Mouse (Mus musculus): ENCODE results near the gene Ehmt2. TPM values are rescaled to one million over a fixed set of nuclear protein-coding genes. Genes with fewer than 3 reads are reported as not detected.
A peak's percentile ranks its signal among the peaks of the same experiment; 100 is the strongest.
"Not testable (repeated sequence)": the region's sequence is repeated elsewhere in the genome, so short reads cannot be mapped to it uniquely, and the experiment has no call there.

The Ehmt2 gene
- polyA plus RNA-seq, 1 experiment from 2014 or later: 86.8 TPM

GRCm38 (mm10) chr17:34957966-34958365, 59.7 kb downstream of the Ehmt2 start:
- not testable (repeated sequence) for H3K4me1 ChIP-seq (ENCODE audit: control insufficient read depth, insufficient read depth, low read length); H3K4me2 ChIP-seq (ENCODE audit: low read depth, low read length); H3K36me3 ChIP-seq (ENCODE audit: control insufficient read depth, insufficient read depth, low read length); ATAC-seq (ENCODE audit: low read depth); H3K4me3 ChIP-seq (ENCODE audit: low read depth, low read length); H3K9ac ChIP-seq (replicated peaks; ENCODE audit: low read depth, low read length); H3K27me3 ChIP-seq (ENCODE audit: control insufficient read depth, insufficient read depth, low read length); H3K27ac ChIP-seq (ENCODE audit: low read depth, low read length); H3K9me3 ChIP-seq (ENCODE audit: control insufficient read depth, low read length)
- WGBS: 22% methylated on average over 26 of the region's 40 CpGs

- WGBS: 1% methylated on average over 13 of the region's 47 CpGs
- ATAC-seq (ENCODE audit: low read depth): peak; percentile 47
Measured at GRCm38 (mm10) chr17:34958734-34959129, 60.5 kb downstream of the Ehmt2 start.

GRCm38 (mm10) chr17:34959130-34959778, 61.0 kb downstream of the Ehmt2 start, which contains the start of gene Hspa1b:
TSS of gene Hspa1b (minus strand) at chr17:34959238.
- peak; percentile 92 for ATAC-seq (ENCODE audit: low read depth)
- H3K27me3 ChIP-seq (ENCODE audit: control insufficient read depth, insufficient read depth, low read length); H3K4me1 ChIP-seq (ENCODE audit: control insufficient read depth, insufficient read depth, low read length); H3K36me3 ChIP-seq (ENCODE audit: control insufficient read depth, insufficient read depth, low read length); H3K9me3 ChIP-seq (ENCODE audit: control insufficient read depth, low read length): not testable (repeated sequence)
- 0 out of 2 replicates have a peak within 1 kb of the TSS, but pooled peaks have one; percentile 28 for H3K9ac ChIP-seq (replicated peaks; ENCODE audit: low read depth, low read length)
- peak within 1 kb of the TSS; percentile 67 for H3K27ac ChIP-seq (ENCODE audit: low read depth, low read length)
- peak within 1 kb of the TSS; percentile 66 for H3K4me2 ChIP-seq (ENCODE audit: low read depth, low read length)
- WGBS: under 1% methylated on average over 30 of the region's 32 CpGs
- H3K4me3 ChIP-seq (ENCODE audit: low read depth, low read length): peak within 1 kb of the TSS; percentile 36

More at GRCm38 (mm10) chr17:34958734-34959129, 60.5 kb downstream of the Ehmt2 start:
- not testable (repeated sequence) for H3K9ac ChIP-seq (replicated peaks; ENCODE audit: low read depth, low read length); H3K27me3 ChIP-seq (ENCODE audit: control insufficient read depth, insufficient read depth, low read length); H3K27ac ChIP-seq (ENCODE audit: low read depth, low read length); H3K36me3 ChIP-seq (ENCODE audit: control insufficient read depth, insufficient read depth, low read length); H3K9me3 ChIP-seq (ENCODE audit: control insufficient read depth, low read length); H3K4me1 ChIP-seq (ENCODE audit: control insufficient read depth, insufficient read depth, low read length)
- Histone ChIP-seq H3K4me2 (ENCODE audit: low read depth, low read length) (peak overlapping the region; percentile 66), H3K4me3 (ENCODE audit: low read depth, low read length) (peak overlapping the region; percentile 36)

- no peak overlapping the region for H3K27ac ChIP-seq (ENCODE audit: low read depth, low read length)
- WGBS: 14% methylated on average over 12 of the region's 12 CpGs
Measured at GRCm38 (mm10) chr17:34959881-34960515, 61.7 kb downstream of the Ehmt2 start.

GRCm38 (mm10) chr17:34960702-34961493, 62.6 kb downstream of the Ehmt2 start:
- H3K4me1 ChIP-seq (ENCODE audit: control insufficient read depth, insufficient read depth, low read length): no peaks in the 10 kb centered on the region
- no peaks in the 10 kb centered on the region for H3K9me3 ChIP-seq (ENCODE audit: control insufficient read depth, low read length)
- ATAC-seq (ENCODE audit: low read depth): no peak
- no peaks in the 10 kb centered on the region for H3K36me3 ChIP-seq (ENCODE audit: control insufficient read depth, insufficient read depth, low read length)
- H3K27me3 ChIP-seq (ENCODE audit: control insufficient read depth, insufficient read depth, low read length): peaks cover 3% of the 10 kb centered on the region; the same call in 1 of the 2 replicates
- H3K9ac ChIP-seq (replicated peaks; ENCODE audit: low read depth, low read length): no peak overlapping the region
- no peak overlapping the region for H3K4me3 ChIP-seq (ENCODE audit: low read depth, low read length)
- H3K27ac ChIP-seq (ENCODE audit: low read depth, low read length): no peak overlapping the region
- H3K4me2 ChIP-seq (ENCODE audit: low read depth, low read length): no peak overlapping the region

More at GRCm38 (mm10) chr17:34959881-34960515, 61.7 kb downstream of the Ehmt2 start:
- Histone ChIP-seq H3K9ac (replicated peaks; ENCODE audit: low read depth, low read length) (no peak overlapping the region), H3K4me2 (ENCODE audit: low read depth, low read length) (peak overlapping the region; percentile 66), H3K4me3 (ENCODE audit: low read depth, low read length) (peak overlapping the region; percentile 36), H3K4me1 (ENCODE audit: control insufficient read depth, insufficient read depth, low read length) (no peaks in the 10 kb centered on the region), H3K36me3 (ENCODE audit: control insufficient read depth, insufficient read depth, low read length) (no peaks in the 10 kb centered on the region), H3K9me3 (ENCODE audit: control insufficient read depth, low read length) (no peaks in the 10 kb centered on the region), H3K27me3 (ENCODE audit: control insufficient read depth, insufficient read depth, low read length) (peaks cover 4% of the 10 kb centered on the region; the same call in 1 of the 2 replicates)
- no peak for ATAC-seq (ENCODE audit: low read depth)

GRCm38 (mm10) chr17:34962125-34962524, 63.9 kb downstream of the Ehmt2 start:
- Histone ChIP-seq H3K27me3 (ENCODE audit: control insufficient read depth, insufficient read depth, low read length) (no peaks in the 10 kb centered on the region), H3K9me3 (ENCODE audit: control insufficient read depth, low read length) (no peaks in the 10 kb centered on the region), H3K4me2 (ENCODE audit: low read depth, low read length) (no peak overlapping the region), H3K4me1 (ENCODE audit: control insufficient read depth, insufficient read depth, low read length) (no peaks in the 10 kb centered on the region), H3K27ac (ENCODE audit: low read depth, low read length) (no peak overlapping the region), H3K9ac (replicated peaks; ENCODE audit: low read depth, low read length) (no peak overlapping the region), H3K36me3 (ENCODE audit: control insufficient read depth, insufficient read depth, low read length) (no peaks in the 10 kb centered on the region), H3K4me3 (ENCODE audit: low read depth, low read length) (no peak overlapping the region)
- ATAC-seq (ENCODE audit: low read depth): no peak
- whole genome bisulfite sequencing: 38% methylated on average over 3 of the region's 3 CpGs

- Histone ChIP-seq H3K4me1 (ENCODE audit: control insufficient read depth, insufficient read depth, low read length) (no peaks in the 10 kb centered on the region), H3K4me2 (ENCODE audit: low read depth, low read length) (no peak overlapping the region), H3K9ac (replicated peaks; ENCODE audit: low read depth, low read length) (0 out of 2 replicates have a peak overlapping the region, but pooled peaks have one; percentile 16), H3K9me3 (ENCODE audit: control insufficient read depth, low read length) (no peaks in the 10 kb centered on the region), H3K4me3 (ENCODE audit: low read depth, low read length) (no peak overlapping the region), H3K36me3 (ENCODE audit: control insufficient read depth, insufficient read depth, low read length) (no peaks in the 10 kb centered on the region), H3K27ac (ENCODE audit: low read depth, low read length) (no peak overlapping the region), H3K27me3 (ENCODE audit: control insufficient read depth, insufficient read depth, low read length) (0 out of 2 replicates have a peak, but pooled peaks cover 3% of the 10 kb centered on the region)
- WGBS: 63% methylated on average over 1 of the region's 1 CpGs
- ATAC-seq (ENCODE audit: low read depth): no peak
Measured at GRCm38 (mm10) chr17:34962841-34963240, 64.6 kb downstream of the Ehmt2 start.
